Mouse (Mus musculus): ENCODE measurements at regions not wholly inside any gene's neighbourhood (a gene's known extent, or its start where the extent isn't known, plus 50 kb on each side); places are given as distances from the start of the nearest gene placed in this dataset.
"Not testable (repeated sequence)": the region's sequence is repeated elsewhere in the genome, so short reads cannot be mapped to it uniquely, and the experiment has no call there.

DNA sequence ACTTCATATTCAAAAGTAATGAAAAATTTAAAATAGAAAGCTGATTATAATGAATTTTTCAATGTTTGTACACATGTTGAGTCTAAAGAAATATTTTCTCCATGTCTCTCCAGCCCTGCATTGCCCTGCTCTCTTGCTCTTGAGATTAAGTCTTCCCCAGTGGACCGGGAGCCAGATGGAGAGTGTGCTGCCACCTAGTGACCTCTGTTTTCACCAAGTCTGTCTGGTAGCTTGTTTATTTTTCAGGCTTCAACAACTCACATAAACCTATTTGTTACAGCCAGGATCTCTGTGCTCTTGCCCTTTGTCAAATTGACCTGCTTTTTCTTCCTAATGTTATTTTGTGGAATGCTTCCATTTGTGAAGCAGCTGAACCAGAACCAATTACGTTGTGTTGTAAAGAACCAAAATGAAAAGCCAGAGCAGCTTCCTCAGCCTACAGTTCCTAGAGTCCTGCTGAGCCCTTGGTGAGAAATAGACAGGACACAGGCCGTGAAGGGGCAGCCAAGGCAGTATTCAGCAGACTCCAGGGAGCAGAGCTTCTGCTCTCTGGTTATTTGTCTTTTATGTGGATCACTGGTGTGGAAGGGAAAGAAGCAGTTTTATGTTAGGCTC is 655.5 kb downstream of the Kcna4 start:
- peak; percentile 86 for ATAC-seq (replicated peaks; ENCODE audit: low FRiP score)
- Histone ChIP-seq H3K27ac (ENCODE audit: low read depth, low read length) (no peak overlapping the region), H3K4me2 (ENCODE audit: low read depth, low read length, severe bottlenecking) (no peak overlapping the region), H3K9me3 (ENCODE audit: control insufficient read depth, low read length) (no peaks in the 10 kb centered on the region), H3K9ac (ENCODE audit: low read length) (no peak overlapping the region), H3K4me3 (ENCODE audit: low read depth, low read length) (no peak overlapping the region), H3K36me3 (ENCODE audit: control insufficient read depth, insufficient read depth, low read length) (no peaks in the 10 kb centered on the region), H3K4me1 (replicated peaks; ENCODE audit: control insufficient read depth, insufficient read depth, low read length) (no peaks in the 10 kb centered on the region), H3K27me3 (ENCODE audit: control insufficient read depth, insufficient read depth, low read length) (no peaks in the 10 kb centered on the region)
- 2% methylated on average over 3 of the region's 3 CpGs for WGBS
- DNase-seq (ENCODE audit: low spot score), result peak; percentile 64

DNA sequence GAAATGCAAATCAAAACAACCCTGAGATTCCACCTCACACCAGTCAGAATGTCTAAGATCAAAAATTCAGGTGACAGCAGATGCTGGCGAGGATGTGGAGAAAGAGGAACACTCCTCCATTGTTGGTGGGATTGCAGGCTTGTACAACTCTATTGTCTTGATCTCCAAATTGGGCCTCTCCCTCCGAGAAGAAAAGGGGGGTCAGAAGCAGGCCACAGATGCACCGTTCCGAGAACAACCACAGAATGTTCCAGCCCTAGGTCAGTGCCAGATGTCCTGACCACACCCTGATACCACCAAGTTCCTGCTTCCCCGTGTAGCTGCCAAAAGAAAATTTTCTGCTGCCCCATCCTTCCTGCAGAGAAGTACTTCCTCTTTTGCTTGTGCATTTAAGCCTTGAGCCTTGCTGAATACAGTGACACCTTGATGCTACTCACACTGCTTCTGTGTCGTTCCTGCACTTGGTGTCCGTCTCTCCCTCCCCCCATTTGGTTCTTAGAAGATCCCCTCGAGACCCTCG is 665.2 kb downstream of the Kcna4 start:
- 87% methylated on average over 9 of the region's 9 CpGs for WGBS

DNA sequence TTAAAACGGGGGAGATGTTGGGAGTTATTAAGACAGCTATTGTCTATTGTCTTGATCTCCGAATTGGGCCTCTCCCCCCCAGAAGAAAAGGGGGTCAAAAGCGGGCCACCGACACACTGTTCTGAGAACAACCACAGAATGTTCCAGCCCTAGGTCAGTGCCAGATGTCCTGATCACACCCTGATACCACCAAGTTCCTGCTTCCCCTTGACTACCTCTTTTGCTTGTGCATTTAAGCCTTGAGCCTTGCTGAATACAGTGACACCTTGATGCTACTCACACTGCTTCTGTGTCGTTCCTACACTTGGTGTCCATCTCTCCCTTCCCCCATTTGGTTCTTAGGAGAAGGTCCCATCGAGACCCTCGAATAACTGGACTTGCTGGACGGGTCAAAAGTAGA is 673.5 kb downstream of the Kcna4 start:
- ATAC-seq (replicated peaks; ENCODE audit: low FRiP score); H3K36me3 ChIP-seq (ENCODE audit: control insufficient read depth, insufficient read depth, low read length); H3K4me1 ChIP-seq (replicated peaks; ENCODE audit: control insufficient read depth, insufficient read depth, low read length); DNase-seq (ENCODE audit: low spot score); H3K27me3 ChIP-seq (ENCODE audit: control insufficient read depth, insufficient read depth, low read length); H3K9me3 ChIP-seq (ENCODE audit: control insufficient read depth, low read length); H3K4me3 ChIP-seq (ENCODE audit: low read depth, low read length); H3K27ac ChIP-seq (ENCODE audit: low read depth, low read length); H3K4me2 ChIP-seq (ENCODE audit: low read depth, low read length, severe bottlenecking); H3K9ac ChIP-seq (ENCODE audit: low read length): not testable (repeated sequence)
- 93% methylated on average over 8 of the region's 8 CpGs for WGBS

More for the DNA sequence above, 665.2 kb downstream of the Kcna4 start:
- not testable (repeated sequence) for H3K27me3 ChIP-seq (ENCODE audit: control insufficient read depth, insufficient read depth, low read length); H3K4me3 ChIP-seq (ENCODE audit: low read depth, low read length); H3K9ac ChIP-seq (ENCODE audit: low read length); H3K4me2 ChIP-seq (ENCODE audit: low read depth, low read length, severe bottlenecking); DNase-seq (ENCODE audit: low spot score); H3K36me3 ChIP-seq (ENCODE audit: control insufficient read depth, insufficient read depth, low read length); H3K9me3 ChIP-seq (ENCODE audit: control insufficient read depth, low read length); H3K4me1 ChIP-seq (replicated peaks; ENCODE audit: control insufficient read depth, insufficient read depth, low read length); H3K27ac ChIP-seq (ENCODE audit: low read depth, low read length); ATAC-seq (replicated peaks; ENCODE audit: low FRiP score)

DNA sequence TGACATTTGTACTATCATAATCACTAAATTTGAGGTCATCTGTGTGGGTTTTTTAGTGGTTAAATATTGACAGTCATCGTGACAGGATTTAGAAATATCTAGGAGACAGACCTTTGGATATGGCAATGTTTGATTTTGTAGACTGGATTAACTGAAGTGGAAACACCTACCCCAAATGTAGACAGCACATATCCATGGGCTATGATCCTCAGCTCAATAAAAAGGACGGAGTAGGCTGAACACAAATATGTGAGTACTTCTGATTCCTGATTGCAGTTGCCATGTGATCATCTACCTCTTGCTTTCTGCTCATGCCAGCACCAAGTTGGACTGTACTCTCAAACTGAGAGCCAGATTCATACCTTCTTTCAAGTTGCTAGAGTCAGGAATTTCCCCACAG is 674.4 kb downstream of the Kcna4 start:
- DNase-seq (ENCODE audit: low spot score) (no peak), ATAC-seq (replicated peaks; ENCODE audit: low FRiP score) (0 out of 2 replicates have a peak, but pooled peaks have one; percentile 13)
- Histone ChIP-seq H3K27me3 (ENCODE audit: control insufficient read depth, insufficient read depth, low read length) (no peaks in the 10 kb centered on the region), H3K4me3 (ENCODE audit: low read depth, low read length) (no peak overlapping the region), H3K9ac (ENCODE audit: low read length) (no peak overlapping the region), H3K36me3 (ENCODE audit: control insufficient read depth, insufficient read depth, low read length) (no peaks in the 10 kb centered on the region), H3K27ac (ENCODE audit: low read depth, low read length) (no peak overlapping the region), H3K9me3 (ENCODE audit: control insufficient read depth, low read length) (no peaks in the 10 kb centered on the region), H3K4me1 (replicated peaks; ENCODE audit: control insufficient read depth, insufficient read depth, low read length) (peaks cover 5% of the 10 kb centered on the region; the same call in 1 of the 2 replicates), H3K4me2 (ENCODE audit: low read depth, low read length, severe bottlenecking) (no peak overlapping the region)
- WGBS, result 93% methylated on average over 2 of the region's 2 CpGs

DNA sequence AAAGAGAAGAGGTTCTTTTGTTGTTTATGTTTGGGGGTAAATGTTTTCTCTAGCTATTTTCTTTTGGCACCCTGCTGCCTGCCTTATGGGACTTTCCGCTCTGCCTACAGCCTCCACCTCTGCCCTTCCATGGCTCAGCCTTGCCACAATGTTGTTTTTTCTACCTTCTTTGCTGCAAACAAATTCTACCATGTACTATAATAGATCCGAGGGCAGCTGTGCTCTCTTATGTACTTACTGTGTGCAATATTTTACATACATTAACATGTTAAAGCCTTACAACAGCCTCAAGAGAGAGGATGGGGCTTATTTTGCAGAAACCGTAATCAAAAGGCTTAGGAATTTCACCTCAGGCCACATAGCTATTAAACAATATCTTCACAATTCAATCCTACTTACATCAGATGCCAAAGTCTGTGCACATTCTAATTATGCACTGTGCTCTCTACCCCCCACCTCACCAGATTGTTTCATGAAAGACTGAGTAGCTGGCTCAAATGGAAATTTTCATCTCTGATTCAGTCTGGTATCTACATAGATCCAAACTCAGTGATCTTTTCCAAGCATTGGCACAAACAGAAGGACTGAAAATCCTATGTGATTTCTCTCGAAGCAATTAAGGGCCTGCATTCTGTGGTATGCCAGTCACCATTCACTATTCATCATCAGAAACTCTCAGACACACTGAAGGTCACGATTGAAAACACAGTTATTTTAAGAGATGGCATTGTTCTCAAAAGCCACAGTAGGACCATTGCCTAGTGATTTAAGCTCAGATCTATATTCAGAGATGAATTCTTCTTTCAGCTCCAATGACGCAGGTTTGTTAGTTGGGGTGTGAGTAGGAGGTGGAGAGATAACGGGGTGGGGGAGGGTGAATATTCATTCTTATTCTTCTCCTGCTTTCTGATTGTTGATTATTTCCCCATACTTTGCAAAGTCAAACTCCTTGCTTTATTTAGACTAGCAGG is 675.2 kb downstream of the Kcna4 start:
- H3K9ac ChIP-seq (ENCODE audit: low read length), result no peak overlapping the region
- H3K4me1 ChIP-seq (replicated peaks; ENCODE audit: control insufficient read depth, insufficient read depth, low read length), result peaks cover 5% of the 10 kb centered on the region; the same call in 1 of the 2 replicates
- DNase-seq (ENCODE audit: low spot score) (no peak), ATAC-seq (replicated peaks; ENCODE audit: low FRiP score) (peak; percentile 58)
- no peak overlapping the region for H3K4me3 ChIP-seq (ENCODE audit: low read depth, low read length)
- no peaks in the 10 kb centered on the region for H3K36me3 ChIP-seq (ENCODE audit: control insufficient read depth, insufficient read depth, low read length)
- 38% methylated on average over 7 of the region's 7 CpGs for WGBS
- no peaks in the 10 kb centered on the region for H3K9me3 ChIP-seq (ENCODE audit: control insufficient read depth, low read length)
- no peaks in the 10 kb centered on the region for H3K27me3 ChIP-seq (ENCODE audit: control insufficient read depth, insufficient read depth, low read length)
- no peak overlapping the region for H3K4me2 ChIP-seq (ENCODE audit: low read depth, low read length, severe bottlenecking)
- no peak overlapping the region for H3K27ac ChIP-seq (ENCODE audit: low read depth, low read length)

DNA sequence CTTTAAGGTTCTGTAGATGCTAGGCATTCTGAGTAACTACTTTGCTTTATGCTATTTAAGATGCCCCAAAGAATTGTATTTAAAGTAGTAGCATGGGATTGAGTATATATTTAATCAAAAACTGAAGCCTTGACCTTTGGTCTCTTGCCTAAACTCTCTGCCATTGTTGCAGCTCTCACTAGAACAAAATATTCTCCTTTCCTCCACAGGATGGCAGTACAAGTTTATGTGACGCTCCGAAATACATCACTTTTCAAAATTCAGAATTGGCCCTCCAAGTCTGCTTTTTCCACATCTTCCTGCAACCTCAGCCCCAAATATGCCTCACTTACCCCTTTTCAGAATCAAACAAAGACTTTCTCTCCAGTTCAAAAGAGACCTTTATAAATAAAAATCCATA is 678.1 kb downstream of the Kcna4 start:
- H3K27me3 ChIP-seq (ENCODE audit: control insufficient read depth, insufficient read depth, low read length), result no peaks in the 10 kb centered on the region
- no peak overlapping the region for H3K4me2 ChIP-seq (ENCODE audit: low read depth, low read length, severe bottlenecking)
- H3K9me3 ChIP-seq (ENCODE audit: control insufficient read depth, low read length), result no peaks in the 10 kb centered on the region
- 52% methylated on average over 2 of the region's 2 CpGs for WGBS
- no peaks in the 10 kb centered on the region for H3K36me3 ChIP-seq (ENCODE audit: control insufficient read depth, insufficient read depth, low read length)
- no peak overlapping the region for H3K9ac ChIP-seq (ENCODE audit: low read length)
- ATAC-seq (replicated peaks; ENCODE audit: low FRiP score), result no peak
- H3K27ac ChIP-seq (ENCODE audit: low read depth, low read length), result no peak overlapping the region
- H3K4me3 ChIP-seq (ENCODE audit: low read depth, low read length), result no peak overlapping the region
- no peak for DNase-seq (ENCODE audit: low spot score)
- peaks cover 5% of the 10 kb centered on the region; the same call in 1 of the 2 replicates for H3K4me1 ChIP-seq (replicated peaks; ENCODE audit: control insufficient read depth, insufficient read depth, low read length)

DNA sequence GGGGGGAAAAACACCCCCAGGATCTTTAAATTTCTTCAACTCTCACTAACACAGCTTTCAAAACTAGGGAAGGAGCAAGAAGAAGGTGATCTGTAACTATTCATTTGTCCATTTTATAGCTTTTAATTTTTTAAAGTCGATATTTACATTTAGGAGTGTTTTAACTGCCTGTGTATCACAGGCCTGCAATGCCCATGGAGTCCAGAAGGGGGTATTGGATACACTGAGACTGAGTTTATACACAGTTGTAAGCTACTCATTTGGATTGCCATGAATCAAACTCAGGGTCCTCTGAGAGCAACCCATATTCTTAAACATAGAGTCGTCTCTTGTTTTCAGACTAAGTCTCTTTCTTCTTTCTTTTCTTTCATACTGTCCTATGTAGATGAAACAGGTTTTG is 679.1 kb downstream of the Kcna4 start:
- no peaks in the 10 kb centered on the region for H3K36me3 ChIP-seq (ENCODE audit: control insufficient read depth, insufficient read depth, low read length)
- H3K4me3 ChIP-seq (ENCODE audit: low read depth, low read length), result no peak overlapping the region
- H3K9ac ChIP-seq (ENCODE audit: low read length), result no peak overlapping the region
- H3K4me1 ChIP-seq (replicated peaks; ENCODE audit: control insufficient read depth, insufficient read depth, low read length), result peaks cover 5% of the 10 kb centered on the region; the same call in 1 of the 2 replicates
- DNase-seq (ENCODE audit: low spot score) (no peak), ATAC-seq (replicated peaks; ENCODE audit: low FRiP score) (no peak)
- no peak overlapping the region for H3K4me2 ChIP-seq (ENCODE audit: low read depth, low read length, severe bottlenecking)
- no peaks in the 10 kb centered on the region for H3K9me3 ChIP-seq (ENCODE audit: control insufficient read depth, low read length)
- H3K27ac ChIP-seq (ENCODE audit: low read depth, low read length), result no peak overlapping the region
- H3K27me3 ChIP-seq (ENCODE audit: control insufficient read depth, insufficient read depth, low read length), result no peaks in the 10 kb centered on the region
- WGBS, result 92% methylated on average over 2 of the region's 2 CpGs

DNA sequence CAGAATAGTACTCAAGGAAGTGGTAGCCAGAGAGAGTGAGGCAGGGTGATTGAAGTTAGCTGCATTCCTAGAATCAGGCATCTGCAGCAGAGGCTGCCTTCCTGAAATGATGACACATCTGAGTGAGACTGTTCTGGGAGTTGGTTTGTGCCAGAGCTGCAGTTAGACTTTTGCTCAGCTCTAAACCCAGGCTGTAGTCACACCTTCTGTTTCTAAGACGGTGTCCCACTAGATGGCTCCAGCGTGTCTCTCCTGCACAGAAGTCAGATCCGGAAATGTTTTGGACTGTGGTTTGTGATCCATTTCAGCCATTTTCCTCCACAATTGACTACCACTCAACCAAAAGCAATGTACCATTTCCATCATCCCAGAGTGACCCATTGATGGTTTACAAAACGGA is 683.1 kb downstream of the Kcna4 start:
- DNase-seq (ENCODE audit: low spot score) (no peak), ATAC-seq (replicated peaks; ENCODE audit: low FRiP score) (no peak)
- Histone ChIP-seq H3K4me1 (replicated peaks; ENCODE audit: control insufficient read depth, insufficient read depth, low read length) (no peaks in the 10 kb centered on the region), H3K9ac (ENCODE audit: low read length) (no peak overlapping the region), H3K9me3 (ENCODE audit: control insufficient read depth, low read length) (no peaks in the 10 kb centered on the region), H3K27me3 (ENCODE audit: control insufficient read depth, insufficient read depth, low read length) (no peaks in the 10 kb centered on the region), H3K4me2 (ENCODE audit: low read depth, low read length, severe bottlenecking) (no peak overlapping the region), H3K36me3 (ENCODE audit: control insufficient read depth, insufficient read depth, low read length) (no peaks in the 10 kb centered on the region), H3K4me3 (ENCODE audit: low read depth, low read length) (no peak overlapping the region), H3K27ac (ENCODE audit: low read depth, low read length) (no peak overlapping the region)
- 68% methylated on average over 4 of the region's 4 CpGs for WGBS

Data from forebrain, embryonic 11.5 days (tissue).